Mouse (Mus musculus): Measurements from ENCODE around the gene Aff3. TPM values are rescaled to one million over a fixed set of nuclear protein-coding genes. Genes with fewer than 3 reads are reported as not detected.

The Aff3 gene
- total RNA-seq, 2 experiments from 2014 or later, result 11.4 to 14.2 TPM

GRCm38 (mm10) chr1:38604611-38605010, 60.1 kb downstream of the Aff3 start:
- no peak for DNase-seq (ENCODE audit: low spot score in 2 of 2)

- no peak for DNase-seq (ENCODE audit: low spot score in 2 of 2)
Measured at GRCm38 (mm10) chr1:38601802-38602508, 62.8 kb downstream of the Aff3 start.

- DNase-seq (ENCODE audit: low spot score in 2 of 2), result no peak
Measured at GRCm38 (mm10) chr1:38595311-38595710, 69.4 kb downstream of the Aff3 start.

GRCm38 (mm10) chr1:38594766-38595165, 70.0 kb downstream of the Aff3 start:
- no peak for DNase-seq (ENCODE audit: low spot score in 2 of 2)

GRCm38 (mm10) chr1:38591194-38591593, 73.6 kb downstream of the Aff3 start:
- DNase-seq (ENCODE audit: low spot score in 2 of 2), result no peak

- no peak for DNase-seq (ENCODE audit: low spot score in 2 of 2)
Measured at GRCm38 (mm10) chr1:38588741-38589140, 76.0 kb downstream of the Aff3 start.

- DNase-seq (ENCODE audit: low spot score in 2 of 2), result no peak
Measured at GRCm38 (mm10) chr1:38582328-38582727, 82.4 kb downstream of the Aff3 start.

- no peak for DNase-seq (ENCODE audit: low spot score in 2 of 2)
Measured at GRCm38 (mm10) chr1:38580572-38580971, 84.2 kb downstream of the Aff3 start.

GRCm38 (mm10) chr1:38578339-38578738, 86.4 kb downstream of the Aff3 start:
- no peak for DNase-seq (ENCODE audit: low spot score in 2 of 2)

GRCm38 (mm10) chr1:38567791-38568190, 97.0 kb downstream of the Aff3 start:
- no peak for DNase-seq (ENCODE audit: low spot score in 2 of 2)

GRCm38 (mm10) chr1:38566101-38566678, 98.6 kb downstream of the Aff3 start:
- no peak for DNase-seq (ENCODE audit: low spot score in 2 of 2)

- no peak for DNase-seq (ENCODE audit: low spot score in 2 of 2)
Measured at GRCm38 (mm10) chr1:38565295-38565777, 99.4 kb downstream of the Aff3 start.

- no peak for DNase-seq (ENCODE audit: low spot score in 2 of 2)
Measured at GRCm38 (mm10) chr1:38562397-38563199, 102.2 kb downstream of the Aff3 start.

GRCm38 (mm10) chr1:38561331-38561730, 103.4 kb downstream of the Aff3 start:
- no peak for DNase-seq (ENCODE audit: low spot score in 2 of 2)

GRCm38 (mm10) chr1:38560666-38561065, 104.1 kb downstream of the Aff3 start:
- DNase-seq (ENCODE audit: low spot score in 2 of 2), result no peak

GRCm38 (mm10) chr1:38557615-38558014, 107.1 kb downstream of the Aff3 start:
- no peak for DNase-seq (ENCODE audit: low spot score in 2 of 2)

- DNase-seq (ENCODE audit: low spot score in 2 of 2), result no peak
Measured at GRCm38 (mm10) chr1:38554546-38554945, 110.2 kb downstream of the Aff3 start.

- DNase-seq (ENCODE audit: low spot score in 2 of 2), result no peak
Measured at GRCm38 (mm10) chr1:38553090-38553489, 111.7 kb downstream of the Aff3 start.

GRCm38 (mm10) chr1:38550579-38550978, 114.2 kb downstream of the Aff3 start:
- DNase-seq (ENCODE audit: low spot score in 2 of 2), result no peak

GRCm38 (mm10) chr1:38548671-38549661, 115.8 kb downstream of the Aff3 start:
- no peak for DNase-seq (ENCODE audit: low spot score in 2 of 2)

- no peak for DNase-seq (ENCODE audit: low spot score in 2 of 2)
Measured at GRCm38 (mm10) chr1:38547685-38548084, 117.1 kb downstream of the Aff3 start.

Measured in gastrocnemius, postnatal 4 days (tissue).